Mouse (Mus musculus): Measurements from ENCODE around the gene Gm20604. TPM values are rescaled to one million over a fixed set of nuclear protein-coding genes. Genes with fewer than 3 reads are reported as not detected.

The Gm20604 gene
- polyA plus RNA-seq, 1 experiment: 3.5 TPM

DNA sequence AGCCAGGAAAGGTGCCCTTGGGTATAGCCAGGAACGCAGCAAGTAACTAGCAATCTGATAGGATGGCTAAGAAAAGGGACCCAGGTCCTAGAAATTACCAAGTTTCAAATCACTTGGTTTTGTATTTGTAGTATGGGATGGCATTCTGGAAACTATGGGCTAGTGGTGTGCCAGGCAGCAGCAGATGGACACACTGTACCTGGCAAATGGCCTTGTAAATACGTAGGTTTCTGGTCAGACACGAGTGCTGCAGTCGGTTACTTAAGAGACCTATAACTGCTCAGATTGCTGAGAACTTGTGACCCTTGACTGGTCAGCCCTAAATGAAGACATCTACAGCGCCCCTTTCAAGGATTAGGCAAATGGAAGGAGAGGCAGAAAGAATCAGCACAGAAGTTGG is 19.7 kb upstream of the Gm20604 start:
- DNase-seq: no peak
- WGBS: 76% methylated on average over 5 of the region's 5 CpGs
- no peaks in the 10 kb centered on the region for H3K36me3 ChIP-seq (ENCODE audit: control insufficient read depth, insufficient read depth, low read length)

DNA sequence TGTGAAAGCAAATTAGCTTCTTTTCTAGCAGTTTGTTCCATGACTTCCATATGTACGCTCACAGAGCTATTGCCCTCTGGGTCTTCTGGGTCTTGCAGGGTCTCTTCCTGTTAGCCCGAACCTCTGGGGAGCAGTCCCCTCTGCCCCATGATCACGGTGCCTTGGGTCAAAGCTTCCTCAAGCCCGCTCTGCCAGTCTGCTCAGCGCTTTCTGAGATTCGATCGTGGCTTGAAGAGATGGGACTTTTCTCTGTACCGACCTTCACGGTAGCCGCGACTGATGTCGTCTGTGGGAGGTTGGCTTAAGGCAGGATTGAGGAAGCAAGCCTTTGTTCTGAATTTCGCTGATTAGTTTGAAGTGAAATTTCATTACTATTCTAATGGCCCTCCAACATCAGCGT is 17.6 kb upstream of the Gm20604 start:
- WGBS: 89% methylated on average over 14 of the region's 14 CpGs
- Histone ChIP-seq H3K27ac (ENCODE audit: insufficient read depth, low read depth, low read length) (no peak overlapping the region), H3K36me3 (ENCODE audit: control insufficient read depth, insufficient read depth, low read length) (peaks cover 4% of the 10 kb centered on the region), H3K4me3 (ENCODE audit: insufficient read depth, low read depth, low read length) (no peak overlapping the region), H3K27me3 (replicated peaks; ENCODE audit: control insufficient read depth, insufficient read depth, low read length) (no peaks in the 10 kb centered on the region), H3K4me1 (ENCODE audit: control insufficient read depth, insufficient read depth, low read length) (no peaks in the 10 kb centered on the region)
- DNase-seq: no peak
- TF ChIP-seq CTCF (conservative IDR thresholded peaks at IDR 0.05; ENCODE audit: insufficient read depth, insufficient read length, low read depth, low read length) (no peak), POLR2A (IDR thresholded peaks at IDR 0.05; ENCODE audit: low read depth, low read length) (no peak)

More for the DNA sequence above, 19.7 kb upstream of the Gm20604 start:
- no peak overlapping the region for H3K27ac ChIP-seq (ENCODE audit: insufficient read depth, low read depth, low read length)
- H3K4me3 ChIP-seq (ENCODE audit: insufficient read depth, low read depth, low read length): no peak overlapping the region
- H3K27me3 ChIP-seq (replicated peaks; ENCODE audit: control insufficient read depth, insufficient read depth, low read length): no peaks in the 10 kb centered on the region
- TF ChIP-seq CTCF (conservative IDR thresholded peaks at IDR 0.05; ENCODE audit: insufficient read depth, insufficient read length, low read depth, low read length) (no peak), POLR2A (IDR thresholded peaks at IDR 0.05; ENCODE audit: low read depth, low read length) (no peak)
- H3K4me1 ChIP-seq (ENCODE audit: control insufficient read depth, insufficient read depth, low read length): no peaks in the 10 kb centered on the region

DNA sequence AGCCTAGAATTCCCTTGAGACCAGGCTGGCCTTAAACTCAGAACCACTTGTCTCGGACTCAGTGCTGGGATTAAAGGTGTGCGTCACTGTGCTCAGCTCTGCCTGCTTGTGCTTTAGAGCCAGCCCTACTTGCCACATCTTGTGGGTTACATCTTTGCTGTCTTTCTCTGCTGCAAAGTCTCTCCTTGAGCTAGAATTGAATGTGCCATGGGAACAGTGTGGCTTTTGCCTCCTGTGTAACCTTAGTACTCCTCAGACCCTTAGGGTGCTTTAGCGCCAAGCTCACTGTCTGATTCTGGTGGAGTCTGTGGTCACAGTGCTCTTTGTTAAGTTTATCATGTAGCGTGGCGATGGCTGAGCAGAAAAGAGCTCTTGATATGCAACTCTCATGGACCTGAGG is 14.2 kb upstream of the Gm20604 start:
- 92% methylated on average over 5 of the region's 5 CpGs for WGBS
- H3K27ac ChIP-seq (ENCODE audit: insufficient read depth, low read depth, low read length): no peak overlapping the region
- no peaks in the 10 kb centered on the region for H3K4me1 ChIP-seq (ENCODE audit: control insufficient read depth, insufficient read depth, low read length)
- no peak for DNase-seq
- TF ChIP-seq POLR2A (IDR thresholded peaks at IDR 0.05; ENCODE audit: low read depth, low read length) (no peak), CTCF (conservative IDR thresholded peaks at IDR 0.05; ENCODE audit: insufficient read depth, insufficient read length, low read depth, low read length) (no peak)
- H3K27me3 ChIP-seq (replicated peaks; ENCODE audit: control insufficient read depth, insufficient read depth, low read length): no peaks in the 10 kb centered on the region
- H3K36me3 ChIP-seq (ENCODE audit: control insufficient read depth, insufficient read depth, low read length): peaks cover 12% of the 10 kb centered on the region
- no peak overlapping the region for H3K4me3 ChIP-seq (ENCODE audit: insufficient read depth, low read depth, low read length)

DNA sequence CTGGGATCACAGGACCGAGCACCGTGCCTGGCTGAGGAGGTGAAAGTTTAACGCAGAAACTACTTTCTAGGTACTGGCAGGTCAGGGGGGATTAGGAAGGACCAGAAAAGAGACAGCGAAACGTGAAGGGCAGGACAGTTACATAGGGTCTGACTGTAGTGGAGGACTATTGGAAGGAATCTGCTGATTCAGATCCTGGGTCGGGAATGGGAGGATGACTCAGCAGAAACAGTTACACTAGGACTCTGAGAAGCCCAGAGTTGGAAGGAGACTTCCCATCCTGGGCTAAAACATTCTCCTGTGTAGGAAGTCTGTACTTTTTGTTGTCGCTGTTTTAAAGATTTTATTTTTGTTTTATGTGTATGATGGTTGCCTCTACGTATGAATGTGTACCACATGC is 13.1 kb upstream of the Gm20604 start:
- TF ChIP-seq CTCF (conservative IDR thresholded peaks at IDR 0.05; ENCODE audit: insufficient read depth, insufficient read length, low read depth, low read length) (no peak), POLR2A (IDR thresholded peaks at IDR 0.05; ENCODE audit: low read depth, low read length) (no peak)
- WGBS: 96% methylated on average over 8 of the region's 8 CpGs
- peaks cover 12% of the 10 kb centered on the region for H3K36me3 ChIP-seq (ENCODE audit: control insufficient read depth, insufficient read depth, low read length)

DNA sequence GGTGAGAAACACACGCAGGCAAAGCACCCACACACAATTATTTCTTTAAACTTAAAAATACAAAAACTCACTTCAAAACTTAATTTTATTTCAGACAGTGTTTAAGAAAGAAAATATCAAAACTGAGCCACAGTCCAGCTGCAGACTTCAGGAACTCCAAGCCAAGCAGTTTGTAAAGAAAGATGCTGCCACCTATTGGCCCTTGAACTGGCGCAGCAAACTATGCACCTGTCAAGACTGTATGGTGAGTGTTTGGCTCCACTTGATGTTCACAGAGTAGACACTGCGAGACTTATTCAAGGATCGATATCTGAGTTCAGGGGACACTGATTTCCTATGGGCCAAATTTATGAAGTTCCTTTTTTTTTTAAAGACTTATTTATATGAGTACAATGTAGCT is 10.5 kb upstream of the Gm20604 start:
- 90% methylated on average over 4 of the region's 4 CpGs for WGBS
- no peak overlapping the region for H3K27ac ChIP-seq (ENCODE audit: insufficient read depth, low read depth, low read length)
- peak; percentile 29 for DNase-seq
- no peak overlapping the region for H3K4me3 ChIP-seq (ENCODE audit: insufficient read depth, low read depth, low read length)
- TF ChIP-seq CTCF (conservative IDR thresholded peaks at IDR 0.05; ENCODE audit: insufficient read depth, insufficient read length, low read depth, low read length) (peak; percentile 54), POLR2A (IDR thresholded peaks at IDR 0.05; ENCODE audit: low read depth, low read length) (no peak)
- peaks cover 12% of the 10 kb centered on the region for H3K36me3 ChIP-seq (ENCODE audit: control insufficient read depth, insufficient read depth, low read length)
- no peaks in the 10 kb centered on the region for H3K4me1 ChIP-seq (ENCODE audit: control insufficient read depth, insufficient read depth, low read length)
- H3K27me3 ChIP-seq (replicated peaks; ENCODE audit: control insufficient read depth, insufficient read depth, low read length): no peaks in the 10 kb centered on the region

More for the DNA sequence above, 13.1 kb upstream of the Gm20604 start:
- H3K4me3 ChIP-seq (ENCODE audit: insufficient read depth, low read depth, low read length): no peak overlapping the region
- no peak for DNase-seq
- no peaks in the 10 kb centered on the region for H3K27me3 ChIP-seq (replicated peaks; ENCODE audit: control insufficient read depth, insufficient read depth, low read length)
- H3K27ac ChIP-seq (ENCODE audit: insufficient read depth, low read depth, low read length): no peak overlapping the region
- no peaks in the 10 kb centered on the region for H3K4me1 ChIP-seq (ENCODE audit: control insufficient read depth, insufficient read depth, low read length)

DNA sequence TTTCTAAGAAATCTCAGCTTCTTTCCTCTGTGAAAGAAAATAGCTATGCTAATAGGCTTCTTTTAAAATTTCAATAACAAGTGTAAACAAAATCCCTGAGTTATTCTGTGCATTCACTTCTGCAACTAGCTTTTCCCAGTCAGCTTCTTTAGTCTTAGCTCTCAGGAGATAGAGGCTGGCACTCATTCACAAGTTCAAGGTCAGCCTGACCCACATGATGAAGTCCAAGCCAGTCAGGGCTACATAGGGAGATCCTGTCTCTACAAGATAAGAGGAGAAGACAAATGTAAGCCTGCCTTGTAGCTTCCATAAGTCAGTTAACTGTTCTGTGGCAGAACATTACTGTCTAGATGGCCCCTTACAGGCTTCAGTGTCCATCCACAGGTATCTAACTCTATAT is 5.2 kb upstream of the Gm20604 start:
- DNase-seq: no peak
- peaks cover 4% of the 10 kb centered on the region for H3K36me3 ChIP-seq (ENCODE audit: control insufficient read depth, insufficient read depth, low read length)

DNA sequence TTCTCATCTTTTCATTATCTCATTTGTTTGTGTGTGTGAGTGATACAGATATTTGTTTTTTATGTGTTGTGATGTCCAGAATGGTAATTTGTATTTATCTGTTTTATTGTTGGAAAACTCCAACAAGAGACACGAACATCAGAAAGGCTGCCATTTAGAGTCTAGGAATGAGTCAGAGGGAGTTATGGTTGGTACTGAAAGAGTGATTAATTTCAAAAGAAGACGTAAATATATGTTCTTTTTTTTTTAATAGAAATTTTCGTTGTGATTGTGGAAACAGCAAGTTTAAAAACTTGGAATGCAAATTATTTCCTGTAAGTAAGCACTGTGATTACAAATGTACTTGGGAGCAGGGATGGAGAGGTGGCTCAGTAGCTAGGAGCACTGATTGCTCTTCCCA is 3.2 kb upstream of the Gm20604 start:
- no peak for TF ChIP-seq CTCF (conservative IDR thresholded peaks at IDR 0.05; ENCODE audit: insufficient read depth, insufficient read length, low read depth, low read length)
- no peak for TF ChIP-seq POLR2A (IDR thresholded peaks at IDR 0.05; ENCODE audit: low read depth, low read length)
- 75% methylated on average over 3 of the region's 3 CpGs for WGBS
- peaks cover 5% of the 10 kb centered on the region for H3K4me1 ChIP-seq (ENCODE audit: control insufficient read depth, insufficient read depth, low read length)
- H3K36me3 ChIP-seq (ENCODE audit: control insufficient read depth, insufficient read depth, low read length): no peaks in the 10 kb centered on the region; the same call in 1 of the 2 replicates
- H3K27ac ChIP-seq (ENCODE audit: insufficient read depth, low read depth, low read length): no peak overlapping the region
- DNase-seq: no peak
- H3K4me3 ChIP-seq (ENCODE audit: insufficient read depth, low read depth, low read length): no peak overlapping the region
- no peaks in the 10 kb centered on the region for H3K27me3 ChIP-seq (replicated peaks; ENCODE audit: control insufficient read depth, insufficient read depth, low read length)

More for the DNA sequence above, 5.2 kb upstream of the Gm20604 start:
- peaks cover 3% of the 10 kb centered on the region for H3K4me1 ChIP-seq (ENCODE audit: control insufficient read depth, insufficient read depth, low read length)
- no peak overlapping the region for H3K4me3 ChIP-seq (ENCODE audit: insufficient read depth, low read depth, low read length)
- H3K27ac ChIP-seq (ENCODE audit: insufficient read depth, low read depth, low read length): no peak overlapping the region
- H3K27me3 ChIP-seq (replicated peaks; ENCODE audit: control insufficient read depth, insufficient read depth, low read length): no peaks in the 10 kb centered on the region
- TF ChIP-seq POLR2A (IDR thresholded peaks at IDR 0.05; ENCODE audit: low read depth, low read length) (no peak), CTCF (conservative IDR thresholded peaks at IDR 0.05; ENCODE audit: insufficient read depth, insufficient read length, low read depth, low read length) (no peak)

All from kidney, adult 2 months (tissue).